Mouse (Mus musculus) cortical plate, adult 2 months (tissue): ENCODE data around the gene Trib3. TPM values are rescaled to one million over a fixed set of nuclear protein-coding genes. Genes with fewer than 3 reads are reported as not detected.
A peak's percentile ranks its signal among the peaks of the same experiment; 100 is the strongest.

ENCODE experiments used
- H3K27ac ChIP-seq: fragments of 200-500 bp; 2 replicates; pipeline ENCODE4 v1.5.1; 2012; ENCODE audit warnings: low read length, control low read depth, inconsistent platforms; ENCODE audit not compliant: insufficient read depth
- H3K4me1 ChIP-seq: fragments of 200-500 bp; 2 replicates; pipeline ENCODE4 v1.6.1; 2011; ENCODE audit warnings: low read length; ENCODE audit not compliant: control insufficient read depth, insufficient read depth
- H3K4me3 ChIP-seq: fragments of 200-500 bp; 2 replicates; pipeline ENCODE4 v1.5.1; 2011; ENCODE audit warnings: mild to moderate bottlenecking, low read length, control low read depth; ENCODE audit not compliant: insufficient read depth
- CTCF ChIP-seq: fragments of 200-500 bp; IDR thresholded peaks from 2 replicates; pipeline ENCODE4 v1.5.1; 2011; ENCODE audit warnings: mild to moderate bottlenecking, control low read depth, low read length; ENCODE audit not compliant: insufficient read depth; ENCODE audit errors: extremely low read depth
- POLR2A ChIP-seq: fragments of 200-500 bp; IDR thresholded peaks from 2 replicates; pipeline ENCODE4 v1.6.1; 2011; ENCODE audit warnings: mild to moderate bottlenecking, low read length, control low read depth; ENCODE audit not compliant: insufficient read depth; ENCODE audit errors: extremely low read depth
- polyA plus RNA-seq: library from polyadenylated mRNA; depleted of rRNA; stranded (reverse); fragments of >200 nt; gene quantifications from 2 replicates; pipeline ENCODE4 v1.2.3, GENCODE M21; 2012

Trib3 gene
- polyA plus RNA-seq, 1 experiment: 0.61 TPM

DNA sequence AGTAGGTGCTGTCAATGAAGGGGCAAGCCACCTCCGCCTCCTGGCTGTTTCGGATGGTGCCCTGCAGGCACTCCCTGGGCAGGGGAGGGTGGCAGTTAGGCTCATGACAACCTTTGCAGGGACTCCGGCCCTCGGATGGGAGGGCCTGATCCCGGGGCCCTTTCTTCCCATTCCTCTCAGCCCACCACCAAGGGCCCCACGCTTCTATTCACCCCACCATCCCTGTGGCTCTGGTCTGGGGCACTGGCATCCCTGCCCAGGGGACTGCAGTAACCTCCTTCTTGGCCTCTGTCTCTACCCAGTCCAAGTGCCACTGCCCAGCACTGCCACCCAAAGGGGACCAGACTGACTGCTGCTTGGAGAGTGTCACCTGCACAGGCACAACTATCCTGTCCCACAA, 21.6 kb downstream of the Trib3 start:
- Histone ChIP-seq H3K4me1 (no peaks in the 10 kb centered on the region), H3K4me3 (no peak overlapping the region), H3K27ac (peak overlapping the region; percentile 21; the same call in 1 of the 2 replicates)
- no peak for TF ChIP-seq POLR2A
- TF ChIP-seq CTCF: no peak

DNA sequence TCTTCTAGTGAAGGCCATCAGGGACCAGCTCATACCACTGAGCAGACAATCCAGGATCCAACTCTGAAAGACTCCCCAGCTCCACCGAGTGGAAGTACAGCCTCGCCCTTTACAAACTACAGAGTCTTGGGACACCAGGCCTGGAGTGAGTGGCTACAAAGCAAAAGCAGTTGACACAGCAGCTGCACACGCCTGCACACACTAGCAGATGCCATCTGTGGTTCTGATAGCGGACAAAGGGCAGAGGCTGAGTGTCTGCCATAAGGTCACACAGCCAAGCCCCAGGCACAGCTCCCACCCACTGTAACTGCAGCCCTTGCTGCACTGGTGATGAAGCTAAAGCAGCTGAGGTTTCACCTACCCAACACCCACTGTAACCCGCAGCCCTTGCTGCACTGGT, 22.3 kb downstream of the Trib3 start:
- Histone ChIP-seq H3K4me1 (no peaks in the 10 kb centered on the region), H3K4me3 (no peak overlapping the region), H3K27ac (no peak overlapping the region)
- TF ChIP-seq POLR2A (no peak), CTCF (no peak)

DNA sequence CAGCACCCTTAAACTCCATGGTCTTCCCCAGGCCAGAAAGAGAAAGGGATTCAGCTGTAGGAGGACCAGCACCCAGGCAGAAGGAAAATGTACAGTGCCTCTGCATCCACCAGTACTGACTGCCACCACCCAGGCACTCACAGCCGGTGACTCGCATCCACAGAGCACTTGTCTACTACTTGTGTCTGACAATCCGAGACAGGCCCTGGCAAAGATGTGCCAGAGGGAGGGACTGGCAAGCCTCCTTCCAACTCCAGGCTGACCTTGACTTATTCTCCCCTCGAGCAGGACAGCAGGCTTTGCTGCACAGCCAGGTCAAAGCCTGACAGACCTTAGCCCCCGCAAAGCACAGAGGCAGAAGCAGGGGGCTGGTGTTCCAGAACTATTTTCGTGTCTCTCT, 26.8 kb downstream of the Trib3 start:
- TF ChIP-seq CTCF (no peak), POLR2A (no peak)
- Histone ChIP-seq H3K4me1 (no peaks in the 10 kb centered on the region), H3K27ac (no peak overlapping the region), H3K4me3 (no peak overlapping the region)

DNA sequence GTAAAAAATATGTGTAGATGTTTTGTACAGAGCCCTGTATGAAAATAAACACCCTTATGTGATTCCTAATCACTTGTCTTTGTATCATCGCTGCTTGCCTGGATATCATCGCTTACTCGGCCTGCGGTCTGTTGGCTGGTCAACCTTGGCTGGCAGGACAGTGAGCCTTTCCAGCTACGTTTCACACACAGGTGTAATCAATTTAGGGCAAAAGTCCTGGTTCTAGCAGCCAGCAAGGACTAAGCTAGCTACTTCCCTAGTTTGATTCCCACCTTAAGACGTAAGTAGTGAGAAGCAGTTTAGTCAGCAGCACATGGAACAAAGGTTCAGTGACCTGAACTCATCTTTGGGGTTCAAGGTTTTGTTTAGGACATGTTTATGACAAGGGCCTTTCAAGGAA, 29.9 kb downstream of the Trib3 start:
- no peak overlapping the region for H3K4me3 ChIP-seq
- no peaks in the 10 kb centered on the region for H3K4me1 ChIP-seq
- TF ChIP-seq CTCF: no peak
- no peak overlapping the region for H3K27ac ChIP-seq

DNA sequence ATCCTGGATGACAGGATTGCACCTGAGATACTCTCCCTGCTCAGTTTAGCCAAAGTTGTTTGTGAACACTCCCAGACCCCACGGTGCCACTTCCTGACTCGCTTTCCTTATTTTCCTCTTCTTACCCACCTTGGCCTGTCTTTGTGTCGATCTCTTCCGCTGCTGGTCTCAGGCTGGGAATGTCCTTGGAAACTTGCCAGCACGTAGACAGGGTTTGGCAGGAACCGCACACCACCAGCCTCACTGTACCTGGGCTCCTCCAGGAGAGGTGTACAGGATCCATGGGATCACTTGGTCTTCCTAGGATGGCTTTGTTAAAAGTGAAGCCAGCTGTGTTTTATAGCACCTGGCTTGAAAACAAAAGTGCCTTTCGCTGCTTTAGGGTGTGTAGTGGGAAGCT, 30.8 kb downstream of the Trib3 start:
- H3K4me1 ChIP-seq: no peaks in the 10 kb centered on the region
- TF ChIP-seq CTCF (no peak), POLR2A (0 out of 2 replicates have a peak, but pooled peaks have one; percentile 8)
- H3K4me3 ChIP-seq: no peak overlapping the region
- H3K27ac ChIP-seq: no peak overlapping the region

DNA sequence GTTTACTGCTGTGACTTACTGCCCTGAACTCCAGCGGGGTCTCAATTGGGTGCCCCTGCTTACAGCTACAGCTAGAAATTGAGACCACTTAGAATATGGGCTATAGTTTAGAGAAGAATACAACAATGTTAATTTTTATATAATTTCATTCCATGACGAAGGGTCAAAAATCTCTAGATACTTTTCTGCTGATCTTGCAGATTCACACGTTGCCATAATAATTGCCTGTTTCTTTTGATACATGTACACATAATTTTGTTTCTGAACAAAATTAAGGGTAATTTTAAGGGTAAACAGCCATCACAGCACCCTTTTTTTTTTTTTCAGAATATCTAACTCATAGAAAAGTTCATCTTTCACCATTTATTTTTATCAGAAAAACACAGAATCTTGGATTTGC, 36.6 kb downstream of the Trib3 start:
- no peak overlapping the region for H3K4me3 ChIP-seq
- TF ChIP-seq CTCF (no peak), POLR2A (no peak)
- no peaks in the 10 kb centered on the region for H3K4me1 ChIP-seq
- H3K27ac ChIP-seq: no peak overlapping the region

DNA sequence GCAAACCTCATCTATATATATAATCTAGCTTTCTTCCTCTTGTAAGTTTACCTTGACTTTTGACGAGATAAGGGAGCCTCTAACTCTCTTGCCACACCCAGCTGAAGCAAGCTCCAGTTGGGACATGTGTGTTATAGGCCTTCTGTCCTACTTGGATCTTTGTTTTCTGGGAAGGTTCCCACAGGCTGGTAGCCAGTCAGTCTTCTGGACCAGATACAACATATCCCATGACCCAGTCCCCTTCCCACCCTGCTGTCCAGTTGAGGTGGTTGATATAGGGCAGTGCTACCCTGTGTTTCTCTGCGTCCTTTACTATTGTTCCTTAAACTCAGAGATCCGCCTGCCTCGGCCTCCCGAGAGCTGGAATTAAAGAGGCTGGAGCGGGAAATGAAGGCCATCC, 38.4 kb downstream of the Trib3 start:
- TF ChIP-seq POLR2A: no peak
- no peak for TF ChIP-seq CTCF
- no peaks in the 10 kb centered on the region for H3K4me1 ChIP-seq
- no peak overlapping the region for H3K27ac ChIP-seq
- H3K4me3 ChIP-seq: no peak overlapping the region

DNA sequence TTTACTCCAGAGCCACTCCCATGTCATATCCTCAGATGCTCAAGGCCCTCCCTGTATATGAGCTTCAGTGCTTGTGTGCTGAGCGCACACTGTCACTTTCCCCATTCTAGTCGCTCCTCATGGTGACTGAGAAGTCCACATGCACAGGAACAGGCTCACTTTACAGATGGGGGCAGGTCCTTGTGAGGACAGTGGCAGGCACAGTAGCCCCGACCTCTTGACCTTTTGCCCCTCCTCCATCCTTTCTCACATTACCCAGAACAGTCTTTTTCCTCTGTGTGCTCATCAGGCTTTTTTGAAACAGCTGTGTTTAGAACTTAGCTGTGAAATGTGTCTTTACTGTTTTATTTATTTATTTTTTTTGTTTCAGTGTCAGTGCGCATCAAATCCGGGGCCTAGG, 40.1 kb downstream of the Trib3 start:
- Histone ChIP-seq H3K4me1 (no peaks in the 10 kb centered on the region), H3K4me3 (no peak overlapping the region), H3K27ac (no peak overlapping the region)
- TF ChIP-seq CTCF: no peak
- no peak for TF ChIP-seq POLR2A

DNA sequence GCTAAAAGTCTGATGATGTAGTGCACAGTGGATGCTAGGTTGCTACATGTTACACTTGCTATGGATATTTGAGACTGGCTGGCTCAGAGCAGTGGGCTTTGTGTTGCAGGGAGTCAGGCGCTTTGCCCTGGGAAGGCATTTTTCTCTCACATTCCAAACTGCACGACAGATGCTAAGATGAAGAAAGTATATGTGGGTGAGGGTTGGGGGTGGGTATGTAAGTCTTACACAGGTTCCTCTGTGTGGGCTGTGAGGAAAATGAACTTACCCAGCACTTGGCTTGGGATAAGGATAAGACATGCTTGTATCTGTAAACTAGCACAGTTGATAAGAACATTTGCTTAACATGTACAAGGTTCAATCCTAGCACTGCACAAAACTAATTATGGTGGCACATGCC, 41.0 kb downstream of the Trib3 start:
- TF ChIP-seq CTCF: no peak
- TF ChIP-seq POLR2A: no peak
- no peaks in the 10 kb centered on the region for H3K4me1 ChIP-seq
- H3K4me3 ChIP-seq: no peak overlapping the region
- H3K27ac ChIP-seq: no peak overlapping the region

DNA sequence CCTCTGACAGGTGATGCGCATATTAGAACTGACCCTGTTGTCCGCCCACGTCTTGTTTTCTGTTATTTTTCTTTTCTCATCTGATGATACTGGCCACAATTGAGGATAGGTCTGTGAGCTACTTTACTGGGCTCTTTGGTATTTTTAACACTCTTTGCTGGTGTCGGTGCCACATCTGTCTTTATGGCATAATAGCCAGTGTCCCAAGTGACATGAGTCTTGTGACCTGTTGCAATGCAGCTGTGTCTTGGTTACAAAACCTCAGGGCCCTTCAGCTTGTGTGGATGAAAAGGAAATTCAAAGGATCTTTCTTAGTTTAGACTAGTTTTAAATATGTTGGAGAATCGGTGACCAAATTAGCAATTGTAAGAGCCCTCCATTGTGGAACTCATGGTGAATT, 49.3 kb downstream of the Trib3 start:
- Histone ChIP-seq H3K27ac (no peak overlapping the region), H3K4me3 (peak overlapping the region; percentile 93), H3K4me1 (peaks cover 4% of the 10 kb centered on the region; the same call in 1 of the 2 replicates)
- TF ChIP-seq CTCF (no peak), POLR2A (no peak)
